Mouse (Mus musculus) right cerebral cortex, adult 2 months (tissue): ENCODE results near the gene Gm37240.

ENCODE experiments used
- DNase-seq, 2 experiments: peaks; one replicate each; pipeline ENCODE4 v3.0.0; 2021 to 2022; ENCODE audit warnings: low spot score in 2 of 2

Gm37240 gene

DNA sequence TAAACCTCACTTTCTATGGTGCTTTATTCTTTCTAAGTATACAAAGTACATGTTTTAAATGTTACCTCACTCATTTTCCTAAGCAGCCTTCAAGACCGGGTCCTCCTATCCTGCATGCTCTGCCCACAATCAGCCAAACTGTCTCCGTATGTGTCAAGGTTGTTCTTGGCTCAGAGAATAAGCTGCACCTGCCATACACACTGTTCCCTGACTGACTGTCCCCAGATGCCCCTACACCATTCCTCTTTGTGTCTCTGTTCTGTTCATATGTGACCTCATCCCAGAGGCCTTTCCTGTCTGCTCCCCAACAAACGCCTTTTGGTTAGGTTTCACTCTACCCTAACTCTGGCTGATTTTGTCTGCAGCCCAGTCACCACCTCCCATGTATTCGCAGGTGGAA, 60.0 kb downstream of the Gm37240 start:
- DNase-seq = no peak

- no peak for DNase-seq
Measured at GRCm38 (mm10) chr3:85820839-85821548, 66.3 kb downstream of the Gm37240 start.

DNA sequence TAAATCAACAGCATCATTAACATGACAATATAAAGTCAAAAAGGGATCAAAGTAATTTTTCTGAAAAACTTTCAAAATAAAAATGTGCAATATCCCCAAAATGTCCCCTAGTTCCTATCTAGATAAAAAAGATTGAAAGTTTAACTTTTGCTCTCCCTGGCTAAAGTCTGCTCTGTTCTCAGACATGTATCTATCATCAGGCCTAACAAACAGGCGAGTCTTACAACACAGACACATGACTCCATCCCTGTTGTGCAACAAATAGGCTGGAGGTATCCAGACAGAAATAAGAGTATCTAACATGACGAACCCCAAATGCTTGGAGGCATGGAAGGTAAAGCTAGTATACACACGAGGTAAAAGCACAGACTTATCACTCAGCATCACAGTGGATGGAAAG, 68.0 kb downstream of the Gm37240 start:
- DNase-seq = no peak

GRCm38 (mm10) chr3:85817191-85817590, 70.1 kb downstream of the Gm37240 start, which contains the start of gene Fam160a1:
Fam160a1 (minus strand) TSS chr3:85817291.
- DNase-seq = no peak

DNA sequence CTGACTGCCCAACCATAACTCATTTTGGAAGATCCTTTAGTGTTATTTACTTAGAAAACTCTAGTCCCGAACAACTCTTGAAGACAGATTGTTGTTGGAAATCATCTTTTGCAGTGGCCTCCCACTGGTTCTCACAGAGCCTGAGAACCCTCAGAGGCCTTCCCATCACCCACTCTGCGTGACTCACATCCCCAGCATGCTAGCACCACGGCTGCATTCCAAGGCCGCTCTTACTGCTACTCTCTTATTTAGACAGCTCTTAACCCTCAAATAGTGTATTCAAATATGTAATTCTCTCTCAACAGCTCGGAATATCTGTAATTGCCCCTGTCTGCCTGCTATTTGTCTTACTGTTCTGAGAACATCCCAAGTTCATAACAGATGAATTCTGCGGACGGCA, 73.1 kb downstream of the Gm37240 start:
- DNase-seq = peak; percentile 75 to 76

DNA sequence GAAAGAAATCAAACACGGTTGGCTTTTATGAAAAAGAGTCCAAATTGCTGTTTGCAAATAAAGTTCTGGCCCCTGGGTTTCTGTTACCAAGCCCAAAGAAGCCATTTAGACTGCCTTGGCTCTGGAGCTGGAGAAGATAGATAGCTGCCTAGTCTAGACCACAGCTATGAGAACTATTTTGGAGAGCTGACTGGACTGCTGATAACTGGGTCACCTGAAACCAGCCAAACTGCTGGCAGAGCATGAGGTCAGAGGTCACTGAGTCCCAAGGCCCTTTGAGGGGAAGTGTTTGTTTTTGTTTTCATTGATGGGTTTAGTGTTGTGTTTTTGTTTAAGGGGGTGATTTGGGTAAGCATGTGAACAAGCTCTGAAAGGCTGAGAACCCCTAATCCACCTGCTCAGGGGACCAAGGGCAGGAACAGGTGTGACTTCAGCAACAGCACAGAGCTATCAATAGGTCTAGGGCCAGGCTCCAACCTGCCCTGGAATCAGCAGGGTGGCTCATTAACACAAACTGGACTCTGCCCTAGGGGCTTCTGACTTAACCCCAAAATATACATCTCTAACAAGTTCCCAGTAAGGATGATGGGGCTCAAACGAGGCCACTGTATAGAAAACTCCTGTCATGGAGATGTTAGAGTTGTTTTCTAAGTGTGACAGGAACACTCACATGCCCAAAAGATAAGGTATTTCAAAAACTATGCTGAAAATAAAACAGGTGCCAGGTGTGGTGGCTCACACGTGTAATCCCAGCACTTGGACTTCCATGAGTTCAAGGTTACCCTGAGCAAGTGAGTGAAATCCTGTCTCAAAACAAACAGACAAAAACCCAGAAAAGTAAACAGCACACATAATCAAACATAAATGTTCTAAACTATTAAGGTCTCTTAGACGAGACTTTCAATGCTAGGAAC, 74.0 kb downstream of the Gm37240 start:
- DNase-seq = no peak

GRCm38 (mm10) chr3:85812010-85812409, 75.3 kb downstream of the Gm37240 start:
- no peak for DNase-seq

DNA sequence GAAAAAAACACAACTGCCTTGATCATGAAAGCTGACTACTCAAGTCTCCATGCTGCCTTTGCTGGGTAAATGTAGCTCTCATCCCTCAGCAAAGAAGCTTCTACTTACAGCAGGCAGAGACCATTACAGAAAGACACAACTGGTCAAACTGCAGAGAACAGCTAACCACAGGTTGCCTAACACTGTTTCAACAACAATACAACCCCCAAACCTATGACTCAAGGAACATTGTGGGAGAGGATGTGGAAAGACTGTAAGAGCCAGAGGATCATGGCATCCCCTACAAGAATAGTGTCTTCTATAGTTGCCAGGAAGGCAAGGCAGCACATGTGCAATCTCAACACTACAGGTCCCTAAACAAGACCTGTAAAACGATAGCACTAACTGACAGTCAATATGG, 94.2 kb downstream of the Gm37240 start:
- no peak for DNase-seq

GRCm38 (mm10) chr3:85789748-85790147, 97.6 kb downstream of the Gm37240 start:
- no peak for DNase-seq

GRCm38 (mm10) chr3:85786501-85786900, 100.8 kb downstream of the Gm37240 start:
- DNase-seq = no peak

DNA sequence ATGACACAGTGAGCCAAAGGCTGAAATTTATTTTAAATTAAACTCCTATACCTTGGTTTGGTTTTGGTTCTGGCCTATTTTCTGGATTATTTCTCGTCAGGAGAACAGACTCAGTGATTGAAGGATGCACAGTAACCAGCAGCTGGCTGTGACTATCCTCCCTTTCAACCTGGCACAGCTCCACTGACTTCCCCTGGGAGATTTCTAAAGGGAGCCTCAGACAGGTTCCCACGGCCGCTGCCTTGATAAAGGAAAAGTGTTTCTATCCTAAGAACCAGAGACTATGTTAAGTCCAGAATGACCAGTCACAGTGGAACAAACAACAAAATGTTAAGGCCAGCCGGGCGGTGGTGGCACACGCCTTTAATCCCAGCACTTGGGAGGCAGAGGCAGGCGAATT, 106.4 kb downstream of the Gm37240 start:
- peak in 1 of 2 experiments; percentile 17 for DNase-seq

GRCm38 (mm10) chr3:85780332-85780731, 107.0 kb downstream of the Gm37240 start:
- DNase-seq = no peak

- no peak for DNase-seq
Measured at GRCm38 (mm10) chr3:85777841-85778240, 109.5 kb downstream of the Gm37240 start.

DNA sequence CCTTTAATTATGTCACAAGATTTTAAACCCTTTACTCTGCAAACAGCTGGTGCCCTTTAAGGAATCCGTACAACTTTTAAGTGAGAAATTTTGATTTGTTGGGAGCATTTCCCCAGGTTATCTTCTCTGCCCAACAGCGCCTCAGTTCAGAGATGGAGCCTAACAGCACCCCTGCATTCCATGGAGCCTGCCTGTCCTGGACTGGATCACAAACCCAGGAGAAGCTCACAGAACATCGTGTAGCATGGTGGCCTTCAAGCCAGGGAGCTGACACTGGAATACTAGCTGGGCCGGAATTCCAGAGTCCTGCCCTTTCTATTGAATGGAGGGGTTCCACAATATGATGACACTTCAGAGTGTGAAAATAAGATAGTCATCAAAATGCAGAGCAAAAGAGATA, 110.0 kb downstream of the Gm37240 start:
- DNase-seq = no peak

- DNase-seq = no peak
Measured at GRCm38 (mm10) chr3:85776707-85777106, 110.6 kb downstream of the Gm37240 start.

DNA sequence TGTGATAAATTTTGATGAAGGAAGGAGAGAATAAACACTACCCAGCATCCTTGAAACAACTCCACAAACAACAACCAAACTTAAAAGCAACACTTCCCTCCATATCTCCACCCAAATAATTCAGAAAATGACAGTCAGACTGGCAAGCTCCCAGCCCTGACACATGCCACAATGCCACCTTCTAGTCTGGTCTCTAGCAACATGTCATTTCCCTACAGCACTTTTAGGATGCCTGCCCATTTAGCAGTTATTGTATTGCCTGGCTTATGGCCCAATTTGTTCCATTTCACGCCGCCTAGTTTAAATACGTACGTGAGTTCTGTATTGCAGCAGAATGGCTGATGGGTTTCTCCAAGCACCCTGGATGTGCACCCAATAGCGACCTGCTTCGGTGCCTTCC, 111.2 kb downstream of the Gm37240 start:
- DNase-seq = no peak

GRCm38 (mm10) chr3:85773886-85774285, 113.4 kb downstream of the Gm37240 start:
- DNase-seq = no peak

GRCm38 (mm10) chr3:85773425-85773824, 113.9 kb downstream of the Gm37240 start:
- DNase-seq = no peak

DNA sequence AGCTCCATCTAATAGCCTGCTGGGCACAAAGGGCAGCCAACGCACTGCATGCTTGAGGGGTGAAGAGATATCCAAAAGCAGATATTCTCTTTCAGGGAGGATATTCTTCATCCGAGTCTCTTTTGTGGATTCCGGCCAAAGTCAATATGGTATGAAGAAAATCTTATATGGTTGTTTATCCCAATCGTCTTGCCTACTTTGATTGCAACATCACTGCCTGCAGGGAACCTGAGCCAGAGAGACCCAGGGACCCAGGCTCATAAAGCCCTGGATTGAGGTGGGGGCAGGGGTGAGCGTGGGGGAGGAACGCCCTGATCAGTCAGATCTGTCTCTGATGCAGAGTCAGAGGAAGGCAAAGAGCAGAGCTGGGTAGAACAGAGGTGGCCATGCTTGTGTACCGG, 122.4 kb downstream of the Gm37240 start:
- no peak for DNase-seq

- no peak for DNase-seq
Measured at GRCm38 (mm10) chr3:85764008-85764834, 123.1 kb downstream of the Gm37240 start.

GRCm38 (mm10) chr3:85757944-85758343, 129.4 kb downstream of the Gm37240 start:
- no peak for DNase-seq

DNA sequence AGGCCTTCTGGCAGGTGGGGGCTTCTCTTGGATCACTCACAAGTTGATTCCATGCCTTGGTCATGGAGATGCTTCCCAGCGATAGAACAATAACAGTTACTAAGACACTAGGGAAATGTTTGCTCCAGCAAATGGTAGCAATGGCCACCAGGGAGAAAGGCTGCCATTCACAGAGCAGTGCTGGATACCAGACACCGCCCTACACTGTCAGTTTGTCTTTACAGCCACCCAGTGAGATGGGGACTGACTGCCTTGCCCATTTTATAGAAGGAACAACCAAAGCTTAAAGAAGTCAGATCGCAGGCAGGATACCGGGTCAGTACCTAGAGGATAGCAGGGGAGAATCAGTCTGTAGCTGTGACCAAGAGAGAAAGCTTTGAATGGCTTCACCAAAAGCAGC, 129.9 kb downstream of the Gm37240 start:
- no peak for DNase-seq
